Mouse (Mus musculus): ENCODE measurements around the gene Dhrs7. TPM values are rescaled to one million over a fixed set of nuclear protein-coding genes. Genes with fewer than 3 reads are reported as not detected.

The Dhrs7 gene
- polyA plus RNA-seq, 1 experiment: 111 TPM

- TF ChIP-seq MAX (IDR thresholded peaks at IDR 0.05; ENCODE audit: low read depth): no peak
- no peak for TF ChIP-seq POLR2AphosphoS2 (IDR thresholded peaks at IDR 0.05; ENCODE audit: insufficient read length, low read depth)
- no peak for TF ChIP-seq CEBPB (IDR thresholded peaks at IDR 0.05; ENCODE audit: insufficient read depth, poor library complexity, severe bottlenecking)
- no peak for TF ChIP-seq TCF12 (IDR thresholded peaks at IDR 0.05; ENCODE audit: insufficient read depth, poor library complexity, severe bottlenecking)
- TF ChIP-seq MYOG (IDR thresholded peaks at IDR 0.05; ENCODE audit: control insufficient read depth in 1 of 3, insufficient read depth in 1 of 3, insufficient read length in 2 of 3, low read depth in 2 of 3): no peak
- no peak for TF ChIP-seq TCF3 (IDR thresholded peaks at IDR 0.05; ENCODE audit: insufficient read length, low read depth)
- TF ChIP-seq SRF (IDR thresholded peaks at IDR 0.05; ENCODE audit: control insufficient read depth, insufficient read length, low read depth): no peak
- no peak for TF ChIP-seq MYOD1 (IDR thresholded peaks at IDR 0.05; ENCODE audit: control insufficient read depth in 1 of 3, insufficient read length in 2 of 3, low read depth in 2 of 3)
- TF ChIP-seq POLR2A (IDR thresholded peaks at IDR 0.05; ENCODE audit: insufficient read length, low read depth): no peak
- TF ChIP-seq USF1 (IDR thresholded peaks at IDR 0.05; ENCODE audit: low read depth): no peak
- TF ChIP-seq E2F4 (IDR thresholded peaks at IDR 0.05; ENCODE audit: insufficient read depth): no peak
- no peak for TF ChIP-seq REST (IDR thresholded peaks at IDR 0.05; ENCODE audit: insufficient read depth, insufficient read length)
These were observed 43.3 kb downstream of the Dhrs7 start for GRCm38 (mm10) chr12:72621441-72621840.

GRCm38 (mm10) chr12:72620856-72621255 lies 43.9 kb downstream of the Dhrs7 start:
- H3K27me3 ChIP-seq (ENCODE audit: control insufficient read depth, insufficient read depth, insufficient read length): peaks cover 6% of the 10 kb centered on the region
- H3K79me2 ChIP-seq (ENCODE audit: control insufficient read depth, insufficient read depth): no peaks in the 10 kb centered on the region
- no peak overlapping the region for H3K4me2 ChIP-seq (ENCODE audit: low read depth)
- no peaks in the 10 kb centered on the region for H3K36me3 ChIP-seq (ENCODE audit: control insufficient read depth, insufficient read depth)
- no peak overlapping the region for H3K4me3 ChIP-seq
- no peak overlapping the region for H3ac ChIP-seq (ENCODE audit: control insufficient read depth, insufficient read length)
- TF ChIP-seq MYOG (IDR thresholded peaks at IDR 0.05; ENCODE audit: control insufficient read depth in 1 of 3, insufficient read depth in 1 of 3, insufficient read length in 2 of 3, low read depth in 2 of 3): no peak

More at GRCm38 (mm10) chr12:72621441-72621840, 43.3 kb downstream of the Dhrs7 start:
- Histone ChIP-seq H3K4me2 (ENCODE audit: low read depth) (no peak overlapping the region), H3K4me3 (no peak overlapping the region), H3K79me2 (ENCODE audit: control insufficient read depth, insufficient read depth) (no peaks in the 10 kb centered on the region), H3K36me3 (ENCODE audit: control insufficient read depth, insufficient read depth) (no peaks in the 10 kb centered on the region), H3ac (ENCODE audit: control insufficient read depth, insufficient read length) (no peak overlapping the region), H3K27me3 (ENCODE audit: control insufficient read depth, insufficient read depth, insufficient read length) (peaks cover 6% of the 10 kb centered on the region)

DNA sequence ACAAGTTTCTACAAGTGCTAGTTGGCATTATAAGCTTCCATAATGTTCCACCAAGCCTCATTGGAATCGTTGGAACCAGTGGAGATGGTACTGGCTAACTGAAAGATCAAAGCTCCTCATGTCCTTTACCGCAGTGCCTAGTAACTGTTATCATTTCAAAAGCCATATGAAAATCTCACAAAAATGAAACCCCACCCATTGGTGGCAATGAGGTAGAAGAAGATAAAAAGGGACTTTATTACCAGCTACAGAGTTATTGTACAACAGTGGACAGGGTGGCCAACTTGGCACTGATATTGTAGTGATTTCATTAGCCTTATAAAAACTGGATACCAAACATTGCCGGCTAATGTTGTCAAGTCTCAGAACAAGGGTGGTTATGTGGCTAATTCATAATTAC lies 52.7 kb downstream of the Dhrs7 start:
- H3K27me3 ChIP-seq (ENCODE audit: control insufficient read depth, insufficient read depth, insufficient read length): peaks cover 5% of the 10 kb centered on the region
- no peak overlapping the region for H3K4me2 ChIP-seq (ENCODE audit: low read depth)
- H3K36me3 ChIP-seq (ENCODE audit: control insufficient read depth, insufficient read depth): no peaks in the 10 kb centered on the region
- no peak overlapping the region for H3ac ChIP-seq (ENCODE audit: control insufficient read depth, insufficient read length)
- no peak overlapping the region for H3K4me3 ChIP-seq
- TF ChIP-seq POLR2A (IDR thresholded peaks at IDR 0.05; ENCODE audit: insufficient read length, low read depth): no peak
- no peaks in the 10 kb centered on the region for H3K79me2 ChIP-seq (ENCODE audit: control insufficient read depth, insufficient read depth)

Other genes starting within 250 kb of the Dhrs7 start
- gene Lrrc9, start 223.0 kb downstream of the Dhrs7 start, polyA plus RNA-seq (2012; fragmentation: generic; extraction: Trizol): not detected
- gene Pcnx4, start 128.5 kb downstream of the Dhrs7 start, polyA plus RNA-seq (2012; fragmentation: generic; extraction: Trizol): 4.5 TPM
- not detected for gene Gm4756, start 15.2 kb downstream of the Dhrs7 start, polyA plus RNA-seq (2012; fragmentation: generic; extraction: Trizol)
- 126 TPM for gene Ppm1a, start 92.5 kb upstream of the Dhrs7 start, polyA plus RNA-seq (2012; fragmentation: generic; extraction: Trizol)

Data from myocyte (in vitro differentiated cells).